Mouse (Mus musculus) T-helper 17 cell (primary cell): ENCODE measurements at regions not wholly inside any gene's neighbourhood (a gene's known extent, or its start where the extent isn't known, plus 50 kb on each side); places are given as distances from the start of the nearest gene placed in this dataset.

Source experiments
- in situ Hi-C, 2 experiments: fragments of 300-600 bp; cut with MboI, MseI; formaldehyde crosslinking; loops; 1 replicate in 1 of 2; 2 replicates in 1 of 2; pipeline ENCODE4 v1.15.1; 2025; ENCODE audit warnings: high pct_unique_total_duplicates in 2 of 2

- in situ Hi-C loops = no loop called here
Measured at GRCm38 (mm10) chr7:130068316-130068715, 451.9 kb downstream of the Ate1 start.

DNA sequence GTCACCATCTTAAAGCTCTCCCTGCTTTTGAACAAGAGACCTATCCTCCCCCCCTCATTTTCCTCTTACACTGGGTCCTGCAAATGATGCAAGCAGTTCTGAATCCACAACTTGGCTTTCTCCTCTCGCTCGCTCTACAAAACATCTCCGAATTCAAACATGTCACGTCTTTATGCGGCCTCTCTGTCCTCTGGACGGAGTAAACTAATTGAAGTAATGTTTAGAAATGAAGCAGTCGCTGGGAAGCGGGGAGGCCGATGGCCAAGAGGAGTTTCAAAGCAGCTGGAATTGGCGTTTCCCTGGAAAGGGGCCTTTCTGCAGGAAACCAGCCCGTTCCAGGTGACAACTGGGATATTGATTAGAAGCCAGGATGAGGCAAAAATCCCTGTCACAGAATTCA lies 446.8 kb downstream of the Ate1 start:
- in situ Hi-C loops = no loop called here

- in situ Hi-C loops = no loop called here
Measured at GRCm38 (mm10) chr7:130073890-130074819, 446.0 kb downstream of the Ate1 start.

- in situ Hi-C loops = loop anchor here in 1 of 2 experiments (25.0 kb wide), 1 partner anchor 1995 kb away; no protein-coding TSS in a partner anchor
Measured at GRCm38 (mm10) chr7:130082662-130083061, 437.5 kb downstream of the Ate1 start.

DNA sequence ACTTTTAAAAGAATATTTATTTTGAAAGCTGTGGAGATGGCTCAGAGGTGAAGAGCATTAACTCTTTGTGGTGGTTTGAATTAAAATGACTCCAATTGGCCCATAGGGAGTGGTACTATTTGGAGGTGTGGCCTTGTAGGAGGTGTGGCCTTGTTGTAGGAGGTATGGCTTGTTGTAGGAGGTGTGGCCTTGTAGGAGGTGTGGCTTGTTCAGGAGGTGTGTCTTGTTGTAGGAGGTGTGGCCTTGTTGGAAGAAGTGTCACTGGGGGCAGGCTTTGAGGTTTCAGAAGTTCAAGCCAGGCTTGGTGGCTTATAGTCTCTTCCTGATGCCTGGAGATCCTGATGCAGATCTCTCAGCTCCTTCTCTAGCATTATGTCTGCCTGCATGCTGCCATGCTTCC lies 434.5 kb downstream of the Ate1 start:
- in situ Hi-C loops = loop anchor here in 1 of 2 experiments (25.0 kb wide), 1 partner anchor 1998 kb away; no protein-coding TSS in a partner anchor

DNA sequence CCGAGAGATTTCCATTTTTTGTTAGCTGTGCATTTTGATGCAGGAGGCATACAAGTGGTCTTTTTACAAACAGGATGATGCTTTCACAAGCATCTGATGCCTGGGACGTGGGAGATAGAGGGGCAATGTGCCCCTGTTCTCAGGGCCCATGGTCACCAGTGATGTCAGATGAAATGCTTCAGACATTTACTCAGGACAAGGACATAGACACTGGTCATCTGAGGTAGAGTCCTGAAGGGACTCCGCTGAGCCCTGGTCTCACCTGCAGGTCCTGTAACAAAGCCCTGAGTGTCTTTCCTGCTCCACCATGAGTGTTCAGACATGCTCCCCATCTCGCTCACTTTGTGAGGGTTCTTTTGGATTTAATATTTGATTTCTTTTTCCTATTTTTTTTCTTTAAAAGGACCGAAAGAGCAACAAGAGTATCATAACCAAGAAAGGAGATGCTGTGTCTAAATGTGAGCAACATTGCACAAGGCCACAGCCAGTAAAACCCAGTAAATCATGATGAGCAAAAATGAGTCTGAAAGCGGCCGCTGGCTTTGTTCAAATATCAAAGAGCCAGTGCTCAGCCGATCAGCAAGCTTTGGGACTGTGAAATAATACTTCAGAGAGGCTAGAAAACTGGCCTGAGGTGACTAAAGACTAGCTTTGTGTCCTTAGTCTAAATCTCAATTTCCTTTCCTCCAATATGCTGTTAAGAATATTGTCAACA lies 430.1 kb downstream of the Ate1 start:
- in situ Hi-C loops = loop anchor here in 1 of 2 experiments (25.0 kb wide), 1 partner anchor 2003 kb away; no protein-coding TSS in a partner anchor

- in situ Hi-C loops = loop anchor here in 1 of 2 experiments (25.0 kb wide), 1 partner anchor 2005 kb away; no protein-coding TSS in a partner anchor
Measured at GRCm38 (mm10) chr7:130091942-130092341, 428.2 kb downstream of the Ate1 start.

DNA sequence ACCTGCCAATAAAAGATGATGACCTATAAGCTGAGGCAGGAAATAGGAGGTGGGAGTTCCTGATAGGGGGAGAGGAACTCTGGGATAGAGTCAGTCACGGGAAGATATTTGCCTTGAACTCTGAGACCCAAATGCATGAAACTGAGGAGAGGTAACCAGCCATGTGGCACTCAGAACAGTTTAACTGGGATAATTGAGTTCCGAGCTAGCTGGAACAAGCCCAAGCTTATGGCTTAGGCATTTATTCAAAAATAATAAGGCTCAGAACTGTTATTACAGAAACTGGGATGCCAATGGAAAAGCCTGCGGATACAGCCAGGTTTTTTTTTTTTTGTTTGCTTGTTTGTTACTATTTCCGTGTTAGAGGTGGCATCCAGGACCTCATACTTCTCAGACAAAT lies 425.0 kb downstream of the Ate1 start:
- in situ Hi-C loops = loop anchor here in 1 of 2 experiments (25.0 kb wide), 1 partner anchor 2008 kb away; no protein-coding TSS in a partner anchor

DNA sequence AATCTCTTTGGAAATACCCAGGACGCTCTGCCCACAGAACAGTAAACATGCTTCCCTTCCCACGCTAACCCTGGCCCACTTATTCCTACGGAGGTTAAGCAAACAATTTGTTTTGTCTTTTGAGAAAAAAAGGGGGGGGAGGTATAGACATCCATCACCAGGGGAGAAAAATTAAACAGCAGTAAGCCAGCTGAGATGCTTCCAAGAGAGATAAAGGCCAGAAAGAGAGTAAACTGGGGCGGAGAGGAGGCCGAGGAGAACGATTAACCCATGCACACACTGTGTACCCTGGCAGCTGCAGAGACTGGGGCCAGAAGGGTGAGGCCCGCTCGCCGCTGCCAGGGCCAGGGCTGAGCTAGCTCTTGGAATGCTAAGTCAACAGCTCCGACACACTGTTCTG lies 421.6 kb downstream of the Ate1 start:
- in situ Hi-C loops = loop anchor here in 1 of 2 experiments (25.0 kb wide), 1 partner anchor 2011 kb away; no protein-coding TSS in a partner anchor

DNA sequence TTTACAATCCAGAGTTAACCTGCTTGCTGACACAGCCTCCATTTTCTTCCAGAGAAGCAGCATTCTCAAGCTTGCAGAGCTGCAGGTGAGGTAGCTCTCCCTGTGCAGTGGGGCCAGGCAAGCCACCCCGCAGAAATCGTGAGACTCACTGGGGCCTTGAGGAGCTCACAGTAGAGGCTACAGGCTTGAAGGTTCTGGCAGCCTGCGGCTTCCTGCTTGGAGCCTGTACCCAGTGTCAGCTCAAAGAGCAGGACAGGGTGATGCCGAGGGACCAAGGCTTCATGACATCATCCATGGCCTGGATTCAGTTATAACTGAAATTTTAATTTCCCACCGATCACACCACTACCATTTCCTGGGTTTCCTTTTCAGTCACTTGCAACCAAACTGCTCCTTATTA lies 417.5 kb downstream of the Ate1 start:
- in situ Hi-C loops = no loop called here

DNA sequence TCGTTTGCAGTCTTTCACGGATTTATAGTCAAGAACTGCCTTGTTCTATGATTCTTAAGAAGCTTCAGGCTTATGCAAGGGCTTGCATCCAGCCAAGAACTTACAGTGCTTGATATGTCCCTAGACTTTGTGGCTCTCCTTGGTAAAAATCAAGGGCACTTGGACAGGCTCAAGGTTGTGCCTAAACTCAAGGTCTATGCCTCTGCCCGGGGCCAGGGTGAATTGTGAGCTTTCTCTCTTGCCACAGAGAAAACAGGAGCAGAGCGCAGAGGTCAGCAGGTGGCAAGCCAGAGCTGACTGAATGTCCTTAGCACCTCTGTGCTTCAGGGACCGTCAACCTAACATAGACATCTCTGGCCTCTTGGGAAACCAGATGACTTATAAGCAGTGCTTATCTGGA lies 413.2 kb downstream of the Ate1 start:
- in situ Hi-C loops = no loop called here

DNA sequence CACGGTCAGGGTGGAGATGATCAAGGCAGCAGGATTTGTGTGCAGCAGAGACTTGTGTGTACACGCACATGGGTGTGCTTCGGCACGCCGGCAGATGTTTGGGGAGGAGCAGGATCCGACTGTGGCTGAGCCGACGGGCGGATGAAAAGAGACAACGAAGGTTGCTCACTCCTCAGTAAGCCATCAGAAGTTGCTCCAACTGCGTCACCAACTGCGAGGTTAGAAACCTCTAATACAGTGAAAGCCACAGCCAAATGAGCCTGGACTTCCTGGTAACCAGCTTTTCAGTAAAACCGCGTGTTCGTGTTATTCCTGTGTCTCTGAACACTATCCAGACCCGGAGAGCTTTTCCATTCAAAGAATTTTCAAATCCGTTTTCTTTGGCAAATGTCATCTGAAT lies 411.8 kb downstream of the Ate1 start:
- in situ Hi-C loops = no loop called here
